Mouse (Mus musculus): ENCODE results near the gene Gabpb1.
A peak's percentile ranks its signal among the peaks of the same experiment; 100 is the strongest.
"Not testable (repeated sequence)": the region's sequence is repeated elsewhere in the genome, so short reads cannot be mapped to it uniquely, and the experiment has no call there.

The Gabpb1 gene

DNA sequence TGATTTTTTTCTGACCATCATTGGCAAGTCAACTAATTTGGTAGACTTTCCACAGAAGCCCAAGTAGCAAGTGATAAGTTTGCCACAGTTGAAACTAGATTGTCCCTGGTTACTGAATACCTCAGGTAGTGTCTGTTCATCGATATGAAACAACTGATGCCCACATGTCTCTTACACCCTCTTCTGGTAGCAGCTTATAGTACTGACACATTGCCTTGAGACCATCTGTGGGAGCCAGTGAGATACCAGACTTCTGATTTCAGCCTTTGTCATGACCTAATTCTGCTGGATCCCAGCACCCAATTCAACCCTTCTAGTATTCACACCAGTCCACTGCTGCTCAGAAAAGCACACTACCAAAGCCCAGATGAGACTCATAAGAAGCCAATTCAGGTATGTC lies 31.4 kb downstream of the Gabpb1 start:
- ATAC-seq (ENCODE audit: insufficient number of reproducible peaks, low FRiP score, low TSS enrichment): no peak

DNA sequence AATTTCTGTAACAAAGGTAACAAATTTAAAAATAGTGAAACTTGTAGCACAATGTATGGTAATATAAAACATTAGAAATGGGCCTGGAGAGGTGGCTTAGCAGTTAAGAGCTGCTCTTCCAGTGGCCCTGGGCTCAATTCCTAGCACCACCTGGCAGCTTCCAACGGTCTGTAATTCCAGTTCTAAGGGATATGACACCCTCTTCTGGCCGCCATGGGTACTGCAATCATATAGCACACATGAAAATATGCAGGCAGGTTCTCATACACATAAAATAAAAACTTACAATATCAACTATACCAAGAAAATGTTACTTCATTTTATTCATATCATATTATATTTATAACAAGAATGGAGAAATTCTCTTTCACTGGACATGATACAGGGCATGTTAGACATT lies 35.8 kb downstream of the Gabpb1 start:
- ATAC-seq (ENCODE audit: insufficient number of reproducible peaks, low FRiP score, low TSS enrichment): no peak

DNA sequence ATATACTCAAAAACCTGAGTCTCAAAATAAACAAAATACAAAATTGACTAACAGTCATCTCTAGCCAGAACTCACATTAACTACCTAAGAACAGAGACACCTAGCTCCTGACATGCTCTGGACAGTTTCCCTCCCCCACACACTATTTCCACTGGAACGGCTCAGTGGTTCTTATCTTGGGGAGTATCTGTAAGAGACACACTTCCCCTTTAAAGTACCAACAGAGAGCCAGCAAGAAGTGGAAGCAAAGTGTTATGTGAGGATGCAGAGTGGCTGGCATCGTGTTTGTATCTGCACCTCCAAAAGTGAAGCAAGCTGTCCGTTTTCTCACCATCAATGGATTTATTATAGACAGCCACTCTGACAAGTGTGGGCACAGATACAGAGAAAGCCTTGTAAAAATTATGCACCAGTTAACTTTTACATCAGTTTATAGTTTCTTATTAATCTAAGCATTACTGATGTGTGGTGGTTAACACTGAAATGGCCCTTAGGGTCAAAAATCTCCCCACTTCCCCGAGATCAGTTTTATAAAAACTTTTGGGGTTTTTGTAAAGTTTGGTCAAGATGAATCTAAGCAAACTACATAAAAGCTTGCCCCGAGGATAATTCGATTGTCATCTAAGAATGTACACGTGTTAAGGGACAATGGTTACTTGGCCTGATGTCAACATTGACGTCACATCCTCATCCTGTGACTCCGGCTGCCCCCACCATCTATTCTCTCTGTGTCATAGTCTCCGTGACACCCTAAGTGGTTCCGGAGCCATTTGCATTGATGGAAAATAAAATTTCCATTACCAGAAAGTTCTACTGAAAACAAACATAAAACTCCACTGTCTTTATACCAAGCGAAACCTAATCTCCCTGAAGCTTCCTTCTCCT lies 40.0 kb downstream of the Gabpb1 start:
- no peak for ATAC-seq (ENCODE audit: insufficient number of reproducible peaks, low FRiP score, low TSS enrichment)

DNA sequence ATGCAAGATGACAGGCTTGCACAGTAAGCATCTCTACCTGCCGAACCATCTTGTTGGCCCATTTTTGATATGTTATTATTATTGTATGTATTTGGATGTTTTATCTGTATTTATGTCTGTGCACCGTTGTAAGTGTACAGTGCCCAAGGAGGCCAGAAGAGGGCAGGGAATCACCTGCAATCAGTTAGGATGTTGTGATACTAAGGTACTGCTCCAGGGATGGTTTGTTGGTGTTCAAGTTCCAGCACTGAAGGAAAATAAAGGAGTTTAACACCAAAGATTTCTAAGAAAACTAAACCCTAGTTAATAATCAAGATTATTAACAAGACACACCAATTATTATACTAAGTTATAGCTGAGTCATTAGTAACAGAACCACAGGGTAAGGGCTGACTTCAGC lies 43.0 kb downstream of the Gabpb1 start:
- no peak for ATAC-seq (ENCODE audit: insufficient number of reproducible peaks, low FRiP score, low TSS enrichment)

DNA sequence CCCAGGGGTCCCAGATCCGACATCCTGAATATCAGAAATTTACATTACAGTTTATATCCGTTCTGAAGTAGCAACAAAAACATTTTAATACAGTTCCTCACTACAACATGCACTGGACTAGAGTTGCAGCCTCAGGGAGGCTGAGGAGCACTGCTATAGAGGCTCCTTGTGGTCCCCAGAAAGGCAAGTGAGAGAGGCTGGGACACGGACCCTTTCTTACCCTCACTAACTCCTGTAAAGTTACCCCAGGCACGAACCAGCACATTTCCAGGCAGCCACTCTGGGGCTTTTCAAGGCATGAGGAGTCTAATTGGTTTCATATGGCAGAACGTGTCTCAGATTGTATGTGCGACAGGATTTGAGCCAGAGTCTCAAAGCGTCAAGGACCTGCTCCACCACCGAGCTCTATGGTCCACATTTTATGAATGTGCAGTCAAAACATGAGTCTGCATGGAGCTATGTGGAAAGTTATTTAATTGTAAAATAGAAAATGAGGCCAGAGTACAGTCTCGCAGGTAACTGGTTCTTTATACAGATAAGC lies 47.6 kb downstream of the Gabpb1 start:
- no peak for ATAC-seq (ENCODE audit: insufficient number of reproducible peaks, low FRiP score, low TSS enrichment)

DNA sequence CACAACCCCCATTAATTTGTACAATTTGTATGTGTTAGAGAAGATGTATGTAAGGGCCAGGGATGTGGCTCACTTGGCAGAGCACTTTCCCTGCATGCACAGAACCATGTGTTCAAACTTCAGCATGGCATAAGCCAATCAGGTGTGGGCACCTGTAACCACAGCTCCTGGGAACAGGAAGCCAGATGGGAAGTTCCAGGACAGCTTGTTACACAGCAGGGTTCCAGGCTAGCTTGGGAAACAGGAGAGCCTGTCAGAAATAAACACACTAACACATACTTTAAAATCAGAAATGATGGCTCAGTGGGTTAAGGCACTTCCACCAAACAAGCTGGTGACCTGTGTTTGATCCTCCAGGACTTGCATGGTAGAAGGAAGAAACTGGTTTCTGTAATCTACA lies 53.0 kb downstream of the Gabpb1 start:
- ATAC-seq (ENCODE audit: insufficient number of reproducible peaks, low FRiP score, low TSS enrichment): peak; percentile 84

DNA sequence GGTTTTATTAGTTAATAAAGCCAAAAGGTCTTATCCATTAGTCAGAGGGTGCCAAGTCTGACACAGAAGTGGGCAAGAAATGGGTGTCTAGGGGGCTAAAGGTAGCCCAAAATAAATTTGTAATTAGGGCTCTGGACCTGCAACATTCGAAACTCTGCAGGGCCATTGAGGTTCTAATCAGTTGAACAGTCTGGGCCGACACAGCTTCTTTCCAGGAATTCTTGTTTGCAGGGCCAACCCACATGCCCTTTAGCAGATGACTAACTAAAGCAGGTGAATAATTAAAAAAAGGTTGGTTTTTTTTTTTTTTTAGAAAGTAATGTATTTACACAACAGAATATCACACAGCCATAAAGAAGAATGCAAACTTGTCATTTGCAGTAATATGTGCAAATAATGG lies 53.7 kb downstream of the Gabpb1 start:
- ATAC-seq (ENCODE audit: insufficient number of reproducible peaks, low FRiP score, low TSS enrichment): no peak

DNA sequence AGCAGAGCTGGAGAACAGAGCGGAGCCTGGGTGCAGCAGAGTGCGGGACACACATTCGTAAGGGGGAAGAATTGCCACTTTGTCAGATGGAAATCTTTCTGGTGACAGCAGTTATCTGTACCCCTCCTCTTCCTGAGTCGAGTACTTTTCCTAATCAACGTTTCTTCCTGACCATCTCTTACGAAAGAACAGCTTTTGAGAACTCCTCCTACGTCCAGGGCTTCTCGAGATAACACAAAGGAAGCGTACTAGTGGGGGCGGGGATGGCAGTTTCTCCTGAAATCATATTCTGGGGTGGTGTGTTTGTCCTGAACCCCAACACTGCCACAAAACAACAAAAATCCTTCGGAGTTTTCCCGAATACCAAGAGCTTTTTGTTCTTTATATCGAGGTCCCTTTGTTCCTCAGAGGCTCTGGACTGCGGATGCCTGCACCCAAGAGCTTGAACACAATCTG lies 56.9 kb downstream of the Gabpb1 start, which contains the start of gene Hdc:
Hdc (minus strand) TSS at position 51 of the 456 bp plus-strand sequence.
- no peak for ATAC-seq (ENCODE audit: insufficient number of reproducible peaks, low FRiP score, low TSS enrichment)

DNA sequence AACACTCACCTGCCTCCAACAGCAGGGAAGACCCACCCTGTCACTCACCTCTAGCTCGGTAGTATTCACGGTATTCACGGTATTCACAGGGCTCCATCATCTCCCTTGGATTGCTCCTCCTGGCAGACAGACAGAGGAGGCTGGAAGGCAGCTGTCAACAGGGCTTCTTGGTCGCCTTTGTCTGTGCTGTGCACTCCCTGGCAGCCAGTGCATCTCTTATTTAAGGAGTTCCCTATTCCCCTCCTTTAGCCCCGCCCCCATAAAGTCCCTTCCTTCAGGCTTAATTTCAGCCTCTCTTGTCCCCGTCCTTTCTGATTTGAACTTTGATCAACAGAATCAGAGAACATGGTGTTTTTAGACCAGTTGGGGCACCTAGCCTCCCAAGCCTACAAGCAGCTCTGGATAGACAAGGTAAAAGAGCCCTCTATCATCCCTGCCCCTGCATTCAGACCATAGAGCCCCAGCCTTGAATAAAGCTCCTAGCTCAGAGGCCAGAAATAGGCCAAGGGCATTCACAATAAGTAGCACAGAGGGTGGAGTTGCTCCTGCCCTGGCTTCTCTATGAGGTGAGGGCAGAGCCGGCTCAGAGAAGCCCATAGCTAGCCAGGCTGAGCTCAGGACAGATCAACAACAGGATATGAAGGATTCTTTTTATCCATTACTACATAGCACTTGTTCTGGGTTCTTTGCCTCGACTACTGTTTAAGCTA lies 57.5 kb downstream of the Gabpb1 start:
- no peak for ATAC-seq (ENCODE audit: insufficient number of reproducible peaks, low FRiP score, low TSS enrichment)

DNA sequence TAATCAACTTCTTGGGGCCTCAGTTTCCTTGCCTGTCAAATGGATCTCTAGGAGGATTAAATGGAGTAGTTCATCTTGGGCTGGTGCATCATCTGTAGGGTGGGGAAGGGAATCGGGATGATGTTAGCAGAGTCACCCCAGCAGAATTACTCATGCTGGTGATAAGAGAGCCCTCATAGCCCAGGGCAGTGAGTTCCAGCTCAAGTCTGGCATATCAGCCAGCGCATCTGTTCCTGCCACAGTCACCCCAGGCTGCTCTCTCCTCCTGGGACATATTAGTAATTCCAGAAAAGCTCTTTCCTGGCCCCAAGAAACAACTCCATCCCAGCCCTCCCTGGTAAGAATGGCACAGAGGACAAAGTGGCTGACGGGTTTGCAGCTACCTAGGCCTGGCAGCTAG lies 60.8 kb downstream of the Gabpb1 start:
- ATAC-seq (ENCODE audit: insufficient number of reproducible peaks, low FRiP score, low TSS enrichment): no peak

DNA sequence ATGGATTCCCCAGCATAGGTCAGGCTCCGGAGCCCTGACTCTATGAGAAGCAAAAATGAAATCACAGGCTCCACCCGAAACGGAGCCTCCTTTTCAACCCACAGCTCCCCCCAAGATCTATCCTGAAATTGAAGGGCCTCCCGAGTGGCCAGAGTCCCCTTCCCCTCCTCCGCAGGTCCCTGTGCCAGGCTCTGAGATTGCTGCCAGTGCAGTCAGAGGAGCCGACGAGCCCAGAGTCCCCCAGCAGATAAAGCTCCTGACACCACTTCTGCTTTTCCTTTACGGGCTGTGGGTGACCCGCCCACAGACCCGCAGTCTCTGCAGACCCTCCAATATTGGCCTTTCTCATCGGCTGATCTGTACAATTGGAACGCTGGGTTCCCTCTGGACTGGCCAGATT lies 66.5 kb downstream of the Gabpb1 start:
- ATAC-seq (ENCODE audit: insufficient number of reproducible peaks, low FRiP score, low TSS enrichment): not testable (repeated sequence)

DNA sequence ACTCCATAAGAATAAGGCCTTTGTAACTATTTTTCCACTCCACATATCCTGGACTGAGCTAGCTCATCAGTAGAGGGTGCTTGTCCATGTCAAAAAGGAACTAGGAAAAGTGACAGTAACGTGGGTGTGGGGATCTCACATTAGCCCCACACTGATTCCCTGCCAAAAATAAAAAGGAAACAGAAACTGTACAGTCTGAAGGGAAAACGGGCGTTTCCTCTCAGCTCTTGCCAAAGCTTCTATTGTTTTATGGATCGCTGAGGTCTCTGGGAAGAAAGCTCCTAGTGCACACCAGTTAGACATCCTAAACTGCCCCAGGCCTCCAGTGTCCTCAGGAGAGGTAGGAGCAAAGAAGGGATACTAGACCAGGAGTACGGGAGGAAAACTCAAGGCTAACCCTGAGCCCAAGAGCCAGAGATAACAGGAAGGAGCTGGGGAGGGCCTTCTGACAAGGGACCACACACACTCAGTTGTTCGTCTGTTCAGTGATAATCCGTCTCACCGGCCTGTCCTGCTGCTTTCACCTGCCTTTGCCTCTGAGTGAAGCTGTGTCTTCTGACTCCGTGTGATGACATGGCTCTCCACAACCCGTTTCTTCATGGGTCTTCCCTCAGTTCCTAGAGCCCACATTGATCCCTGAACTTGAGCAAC lies 68.5 kb downstream of the Gabpb1 start:
- no peak for ATAC-seq (ENCODE audit: insufficient number of reproducible peaks, low FRiP score, low TSS enrichment)

DNA sequence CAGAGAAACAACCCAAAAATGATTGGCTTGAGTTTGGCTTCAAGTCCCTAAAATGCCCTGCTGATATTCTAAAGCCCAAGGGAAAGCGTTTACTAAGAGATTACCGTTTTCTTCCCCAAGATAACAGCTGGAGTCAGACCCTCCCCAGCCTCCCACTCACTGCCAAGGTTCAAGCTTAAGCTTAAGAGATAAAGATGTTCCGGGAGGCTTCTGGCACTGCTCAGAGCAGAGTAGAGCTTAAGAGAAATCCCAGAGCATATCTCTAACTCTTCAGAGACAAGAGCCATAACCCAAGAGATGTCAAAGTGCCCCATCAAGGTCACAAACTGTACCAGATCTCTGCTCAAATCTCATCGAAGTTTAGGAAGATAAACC lies 69.5 kb downstream of the Gabpb1 start:
- ATAC-seq (ENCODE audit: insufficient number of reproducible peaks, low FRiP score, low TSS enrichment): no peak

DNA sequence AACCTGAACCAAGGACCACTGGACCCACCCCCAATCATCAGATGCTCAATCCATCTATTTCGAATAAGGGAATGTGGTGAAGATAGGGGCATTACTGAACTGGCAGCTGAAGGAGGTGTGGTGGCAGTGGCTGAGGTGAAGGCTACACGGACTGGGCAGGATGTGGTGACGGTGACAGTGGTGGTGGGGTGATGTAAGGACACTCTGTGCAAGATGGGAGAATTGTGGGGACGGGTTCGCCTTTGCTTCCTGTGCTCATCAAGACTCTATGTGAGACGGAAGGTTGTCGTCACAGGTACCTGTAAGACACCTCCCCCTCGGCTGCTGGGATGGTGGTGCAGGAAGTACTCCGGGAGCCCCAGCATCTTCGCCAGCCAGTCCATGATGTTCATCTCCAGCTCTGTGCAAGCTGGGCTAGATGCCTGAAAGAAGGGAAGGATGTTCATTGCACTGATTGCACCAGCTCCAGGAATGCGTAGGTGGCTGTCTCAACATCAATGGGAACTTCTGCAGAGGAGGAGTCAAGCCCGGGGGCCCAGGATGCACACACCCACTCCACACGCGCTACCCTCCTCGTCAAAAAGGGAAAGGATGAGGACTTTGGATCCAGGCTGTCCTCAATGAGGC lies 70.0 kb downstream of the Gabpb1 start:
- ATAC-seq (ENCODE audit: insufficient number of reproducible peaks, low FRiP score, low TSS enrichment): no peak

DNA sequence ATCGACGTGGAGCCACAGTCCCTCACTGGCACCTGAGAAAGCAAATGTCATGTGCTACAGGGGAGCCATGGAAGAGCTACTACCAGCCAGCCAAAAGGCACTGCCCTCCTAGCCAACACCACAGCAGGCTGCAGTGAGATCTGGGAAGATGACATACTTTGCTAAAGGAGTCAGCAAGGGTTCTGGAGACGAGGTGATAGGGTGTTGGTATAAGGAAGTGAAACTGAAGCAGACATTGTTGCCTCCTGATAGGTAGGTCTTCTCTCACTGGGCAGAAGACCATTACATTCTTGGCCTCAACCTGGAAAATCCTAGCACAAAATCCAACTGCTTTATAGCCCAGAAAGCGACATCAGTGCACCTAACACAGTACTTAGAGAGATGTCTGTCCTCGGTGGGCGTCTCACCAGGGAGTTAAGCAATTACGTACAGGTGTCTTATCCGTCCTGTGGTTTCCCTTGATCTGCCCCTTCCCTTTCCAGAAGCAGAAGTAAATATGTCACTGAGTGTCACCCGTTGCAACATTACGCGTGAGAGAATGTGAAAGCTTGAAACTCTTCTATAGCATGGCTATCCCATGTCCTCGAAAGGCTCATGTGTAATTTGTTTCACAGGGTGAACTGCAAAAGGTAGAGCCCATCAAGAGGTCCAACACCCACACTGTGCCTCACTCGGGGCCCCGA lies 74.1 kb downstream of the Gabpb1 start:
- no peak for ATAC-seq (ENCODE audit: insufficient number of reproducible peaks, low FRiP score, low TSS enrichment)

DNA sequence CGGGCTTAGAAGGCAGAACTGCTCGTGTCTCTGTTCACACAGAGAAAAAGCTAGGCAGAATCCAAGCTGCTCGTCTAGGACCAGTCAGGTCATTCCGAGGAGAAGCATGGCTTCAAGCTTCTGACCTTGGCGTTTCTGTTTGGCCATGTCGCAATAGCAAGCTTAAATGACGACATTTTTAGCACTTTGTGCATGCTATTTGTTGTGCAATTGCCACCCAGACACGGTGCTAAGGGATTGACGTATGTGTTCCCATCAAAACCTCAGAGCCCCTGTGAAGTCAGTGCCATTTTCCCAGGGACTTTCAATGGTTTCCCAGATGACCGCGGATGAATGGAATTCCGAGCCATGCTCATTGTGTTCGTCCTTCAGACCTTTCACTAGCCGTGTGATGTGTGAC lies 75.6 kb downstream of the Gabpb1 start:
- no peak for ATAC-seq (ENCODE audit: insufficient number of reproducible peaks, low FRiP score, low TSS enrichment)

DNA sequence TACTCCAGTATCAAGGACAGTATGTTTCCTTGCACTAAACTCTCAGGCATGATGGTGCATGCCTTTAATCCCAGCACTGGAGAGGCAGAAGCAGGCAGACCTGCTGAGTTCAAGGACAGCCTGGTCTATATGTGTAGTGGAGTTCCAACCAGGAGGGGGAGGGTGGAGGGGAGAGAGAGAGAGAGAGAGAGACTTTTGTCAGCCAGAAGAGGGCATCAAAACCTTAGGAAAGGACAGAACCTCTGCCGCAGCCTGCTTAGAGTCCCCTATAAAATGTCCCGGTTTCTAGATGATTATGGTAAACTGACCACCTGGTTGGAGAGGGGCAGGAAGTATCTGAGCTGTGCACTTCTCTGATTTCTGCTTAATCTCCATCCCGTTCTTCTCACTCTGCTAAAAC lies 77.1 kb downstream of the Gabpb1 start:
- ATAC-seq (ENCODE audit: insufficient number of reproducible peaks, low FRiP score, low TSS enrichment): no peak

DNA sequence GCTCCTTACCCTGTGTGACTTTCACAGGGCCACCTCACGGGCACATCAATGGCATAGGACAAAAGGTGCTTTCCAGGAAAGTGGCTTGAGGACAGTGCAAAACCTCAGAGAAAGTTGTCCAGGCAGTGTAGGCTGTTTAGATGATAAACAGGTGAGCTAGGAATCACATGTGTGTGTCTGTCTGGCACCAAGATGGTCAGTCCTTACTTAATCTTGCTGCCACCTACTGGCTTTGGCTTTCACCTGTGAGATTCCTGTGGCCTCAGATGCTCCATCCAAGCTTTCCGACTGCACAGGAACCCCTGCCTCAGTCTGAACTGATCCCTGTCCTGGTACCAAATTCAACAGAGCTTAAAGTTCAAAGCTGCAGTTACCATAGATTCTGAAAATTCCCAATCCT lies 77.8 kb downstream of the Gabpb1 start:
- ATAC-seq (ENCODE audit: insufficient number of reproducible peaks, low FRiP score, low TSS enrichment): no peak

DNA sequence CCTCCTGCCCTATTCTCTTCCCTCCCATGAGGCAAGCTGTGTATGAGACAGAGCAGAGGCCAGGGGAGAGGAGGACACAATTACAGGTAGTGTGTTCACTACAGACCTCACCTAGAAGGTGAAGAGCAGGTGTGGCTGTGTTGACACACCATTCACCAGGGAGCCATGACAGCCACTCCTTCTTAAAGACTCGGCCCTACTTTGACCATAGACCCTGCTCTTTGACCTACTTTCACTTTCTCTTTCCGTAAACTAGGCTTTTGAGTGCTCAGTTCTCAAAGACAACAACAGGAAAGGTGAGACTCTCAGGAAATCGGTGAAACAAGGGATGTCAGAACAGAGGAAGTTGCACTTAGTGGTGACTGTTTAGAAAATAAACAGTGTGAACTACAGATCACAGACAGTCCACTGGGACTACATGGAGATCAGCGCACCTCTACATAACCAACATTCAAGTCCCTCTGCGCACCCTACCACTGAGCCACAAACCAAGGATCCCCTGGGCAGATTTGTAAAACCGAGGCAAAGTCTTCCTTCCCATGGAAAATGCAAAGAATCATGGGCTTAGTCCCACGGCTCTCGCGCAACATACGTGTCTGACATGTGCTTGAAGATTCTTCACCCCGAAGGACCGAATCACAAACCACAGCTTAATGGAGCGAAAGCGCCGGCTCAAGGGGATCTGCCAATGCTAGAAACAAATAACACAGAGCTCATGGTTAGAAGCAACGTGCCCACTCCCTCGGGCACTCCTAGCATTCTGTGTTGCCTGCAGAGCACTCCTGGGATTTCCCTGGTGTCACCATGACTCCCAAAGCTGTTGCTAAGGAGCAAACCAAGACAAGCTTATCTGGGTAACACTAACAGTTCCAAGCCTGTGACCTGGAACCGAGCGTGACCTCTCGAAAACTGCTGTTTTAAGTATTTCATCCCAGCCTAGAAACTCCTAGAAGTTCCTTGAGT lies 78.6 kb downstream of the Gabpb1 start:
- no peak for ATAC-seq (ENCODE audit: insufficient number of reproducible peaks, low FRiP score, low TSS enrichment)
